Comparison of ENCODE assay signal across 10 mouse cellular contexts in the genomic region with DNA sequence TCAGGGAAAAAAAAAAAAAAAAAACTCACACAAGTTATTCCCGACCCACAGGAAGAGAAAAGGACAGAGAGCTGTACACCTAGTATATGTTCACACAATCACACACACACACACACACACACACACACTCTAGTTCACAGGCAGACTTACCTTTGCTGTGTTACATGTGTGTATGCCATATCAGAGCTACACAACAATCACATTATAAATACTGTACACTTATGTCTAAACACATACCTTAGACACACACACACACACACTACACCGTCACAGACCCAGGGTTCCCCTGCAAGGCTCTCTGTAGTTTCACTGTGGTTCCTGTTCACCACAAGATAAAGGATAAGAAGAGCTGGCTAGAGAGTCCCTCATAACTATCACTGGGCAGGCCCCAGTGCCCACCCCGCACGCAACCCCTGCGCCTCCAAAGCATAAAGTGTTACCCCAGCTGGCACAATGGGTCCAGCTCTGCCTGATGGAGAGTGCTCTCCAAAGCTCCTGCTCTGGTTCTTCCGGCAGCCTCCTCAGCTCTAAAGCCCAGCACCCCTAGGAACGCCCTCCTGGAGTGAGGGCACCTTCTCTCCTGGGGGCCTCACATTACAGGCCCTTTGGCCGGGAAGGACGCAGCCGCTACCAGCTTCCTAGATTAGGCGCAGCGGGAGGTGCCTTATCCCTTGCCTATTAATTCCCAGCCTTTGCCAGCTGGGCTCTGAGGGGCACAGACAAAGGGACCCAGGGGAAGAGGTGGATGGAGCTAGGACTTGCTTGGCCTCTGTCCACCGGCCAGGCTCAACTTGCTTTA.
A peak's percentile ranks its signal among the peaks of the same experiment; 100 is the strongest.
DNase-seq lines count a peak whose midpoint lies in the region; ATAC-seq and TF ChIP-seq lines count a peak whose summit lies in the region.
"Had no signal": no experiment of that assay in that cellular context is flagged by ENCODE, and none has a peak within 500 bp of the region (broad histone marks: within the 10 kb centered on the region; RNA-seq: fewer than 3 reads in every experiment).

No protein-coding gene starts in this region.

- ATAC-seq in kidney, postnatal 0 days (replicated peaks; ENCODE audit: low FRiP score, low read depth), result no peak
- ATAC-seq in forebrain, embryonic 12.5 days (ENCODE audit: low FRiP score), result peak; percentile 19; the same call in 1 of the 2 replicates
- no peak for ATAC-seq in limb, embryonic 11.5 days (ENCODE audit: insufficient number of reproducible peaks, low FRiP score, low TSS enrichment, low read depth)

- H3K4me1 ChIP-seq in kidney, postnatal 0 days (replicated peaks; ENCODE audit: insufficient read depth, low read length), result peaks cover 7% of the 10 kb centered on the region
- peaks cover 58% of the 10 kb centered on the region for H3K4me1 ChIP-seq in forebrain, embryonic 12.5 days
- H3K4me1 ChIP-seq in limb, embryonic 11.5 days (ENCODE audit: control insufficient read depth, insufficient read depth, low read length), result peaks cover 22% of the 10 kb centered on the region

- WGBS in kidney, postnatal 0 days, result 75% methylated on average over 13 of the region's 13 CpGs
- 35% methylated on average over 12 of the region's 13 CpGs for whole genome bisulfite sequencing in forebrain, embryonic 12.5 days
- 75% methylated on average over 13 of the region's 13 CpGs for WGBS in limb, embryonic 11.5 days

- H3K27me3 ChIP-seq in kidney, postnatal 0 days (ENCODE audit: insufficient read depth, low read length), result no peaks in the 10 kb centered on the region
- no peaks in the 10 kb centered on the region for H3K27me3 ChIP-seq in forebrain, embryonic 12.5 days
- H3K27me3 ChIP-seq in limb, embryonic 11.5 days (ENCODE audit: control insufficient read depth, insufficient read depth, low read length), result no peaks in the 10 kb centered on the region

- no peak overlapping the region for H3K4me3 ChIP-seq in kidney, postnatal 0 days (replicated peaks; ENCODE audit: low read depth, low read length)
- no peak overlapping the region for H3K4me3 ChIP-seq in forebrain, embryonic 12.5 days (replicated peaks)
- no peak overlapping the region for H3K4me3 ChIP-seq in limb, embryonic 11.5 days (ENCODE audit: low read depth, low read length)

- H3K36me3 ChIP-seq in kidney, postnatal 0 days (ENCODE audit: insufficient read depth, low read length), result peaks cover 3% of the 10 kb centered on the region; the same call in 1 of the 2 replicates
- H3K36me3 ChIP-seq in forebrain, embryonic 12.5 days (replicated peaks), result peaks cover 33% of the 10 kb centered on the region
- H3K36me3 ChIP-seq in limb, embryonic 11.5 days (ENCODE audit: control insufficient read depth, insufficient read depth, low read length), result peaks cover 17% of the 10 kb centered on the region

- H3K9me3 ChIP-seq in kidney, postnatal 0 days (replicated peaks; ENCODE audit: low read length), result no peaks in the 10 kb centered on the region
- H3K9me3 ChIP-seq in forebrain, embryonic 12.5 days, result no peaks in the 10 kb centered on the region
- H3K9me3 ChIP-seq in limb, embryonic 11.5 days (ENCODE audit: control insufficient read depth, low read length), result no peaks in the 10 kb centered on the region

- no peak for TF ChIP-seq CTCF in kidney, postnatal 0 days (IDR thresholded peaks at IDR 0.05; ENCODE audit: low read depth)

- peak overlapping the region; percentile 30 for H3K4me2 ChIP-seq in kidney, postnatal 0 days (ENCODE audit: low read length)
- peak overlapping the region; percentile 43 for H3K4me2 ChIP-seq in forebrain, embryonic 12.5 days
- no peak overlapping the region for H3K4me2 ChIP-seq in limb, embryonic 11.5 days (ENCODE audit: low read depth, severe bottlenecking)

- H3K27ac ChIP-seq in kidney, postnatal 0 days, result no peak overlapping the region
- H3K27ac ChIP-seq in forebrain, embryonic 12.5 days, result peak overlapping the region; percentile 74
- peak overlapping the region; percentile 78 for H3K27ac ChIP-seq in limb, embryonic 11.5 days (replicated peaks; ENCODE audit: low read depth, low read length)

- no peak for DNase-seq in kidney, postnatal 0 days (ENCODE audit: low spot score)
- DNase-seq in kidney, postnatal 14 days, result no peak
- DNase-seq in limb, embryonic 11.5 days (ENCODE audit: low spot score), result no peak
- peak; percentile 73 for DNase-seq in retina, postnatal 1 day
- no peak for DNase-seq in right cerebral cortex, postnatal 25 days
- DNase-seq in thymus, postnatal 14 days, result no peak
- DNase-seq: cerebellum, adult 9-11 months; heart, postnatal 4 days; lung, adult 2 months had no signal

- no peak overlapping the region for H3K9ac ChIP-seq in kidney, postnatal 0 days (ENCODE audit: low read depth, low read length)
- 0 out of 2 replicates have a peak overlapping the region, but pooled peaks have one; percentile 33 for H3K9ac ChIP-seq in forebrain, embryonic 12.5 days
- peak overlapping the region; percentile 32; the same call in 1 of the 2 replicates for H3K9ac ChIP-seq in limb, embryonic 11.5 days (ENCODE audit: low read length)
